Mouse (Mus musculus): ENCODE measurements at regions not wholly inside any gene's neighbourhood (a gene's known extent, or its start where the extent isn't known, plus 50 kb on each side); places are given as distances from the start of the nearest gene placed in this dataset.

DNA sequence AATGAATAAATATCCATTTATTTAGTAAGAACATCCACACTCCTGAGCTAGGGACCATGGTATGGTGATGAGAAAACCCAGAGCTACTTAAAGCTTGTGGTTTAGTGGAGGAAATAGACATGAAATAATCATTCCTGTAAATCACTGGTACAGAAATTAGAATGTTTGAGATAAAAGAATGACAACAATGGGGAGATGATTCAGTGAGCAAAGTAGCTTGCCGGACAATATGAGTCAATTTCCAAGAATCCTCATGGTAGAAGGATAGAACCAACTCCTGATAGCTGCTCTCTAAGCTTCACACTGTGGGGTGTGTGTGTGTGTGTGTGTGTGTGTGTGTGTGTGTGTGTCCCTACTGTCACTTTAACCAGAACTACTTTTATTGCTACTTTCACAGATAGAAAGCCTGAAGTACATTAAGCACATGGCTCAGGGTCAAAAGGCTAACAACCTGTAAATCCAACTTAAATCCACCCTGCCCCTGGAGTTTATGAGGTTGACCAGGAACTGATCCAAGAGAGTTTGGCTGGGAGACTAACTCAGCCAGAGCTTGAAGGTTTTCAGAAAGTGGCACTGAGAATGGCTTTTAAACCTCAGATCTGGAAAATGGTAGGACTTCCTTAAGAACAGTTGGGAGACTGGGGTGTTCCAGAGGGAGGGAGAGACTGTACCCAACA is 336.9 kb upstream of the Gcfc2 start:
- no peak for DNase-seq (ENCODE audit: low spot score in 2 of 2)

DNA sequence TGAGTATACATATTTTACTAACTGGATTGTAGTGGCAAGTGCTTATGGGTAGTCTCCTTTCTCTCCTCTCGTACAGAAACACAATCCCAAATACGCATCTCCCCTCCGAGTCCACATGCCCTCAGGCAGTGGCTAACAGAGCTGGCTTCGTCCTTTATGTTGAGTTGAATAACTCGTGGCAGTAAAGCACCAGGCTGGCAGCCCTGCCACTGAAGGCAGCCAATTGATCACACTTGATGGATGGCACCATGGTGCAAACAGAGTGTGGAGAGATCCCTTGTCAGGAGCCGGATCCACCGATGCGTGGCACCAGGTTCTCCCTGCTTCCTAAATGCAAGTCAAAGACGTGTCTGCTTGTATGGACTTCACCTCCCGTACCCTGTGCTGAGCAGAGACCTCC is 333.7 kb upstream of the Gcfc2 start:
- DNase-seq (ENCODE audit: low spot score in 2 of 2), result no peak

DNA sequence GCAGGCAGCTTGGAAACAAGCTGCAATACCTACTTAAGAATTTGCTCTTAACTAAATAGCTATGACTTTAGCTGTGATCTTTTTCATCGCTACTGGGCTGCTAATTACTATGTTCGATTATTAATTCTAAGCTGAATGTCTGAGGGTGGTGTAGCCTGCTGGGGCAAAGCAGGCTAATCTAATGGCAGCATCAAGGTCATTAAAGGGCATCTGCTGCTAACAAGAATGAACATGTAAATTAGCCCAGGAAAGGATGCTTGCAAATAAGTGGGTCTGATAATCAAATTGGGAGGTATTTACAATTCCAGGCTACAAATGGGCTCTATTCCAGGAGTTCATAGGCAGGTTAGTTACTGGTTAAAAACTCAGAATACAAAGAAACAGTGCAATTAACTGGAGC is 327.5 kb upstream of the Gcfc2 start:
- no peak for DNase-seq (ENCODE audit: low spot score in 2 of 2)

DNA sequence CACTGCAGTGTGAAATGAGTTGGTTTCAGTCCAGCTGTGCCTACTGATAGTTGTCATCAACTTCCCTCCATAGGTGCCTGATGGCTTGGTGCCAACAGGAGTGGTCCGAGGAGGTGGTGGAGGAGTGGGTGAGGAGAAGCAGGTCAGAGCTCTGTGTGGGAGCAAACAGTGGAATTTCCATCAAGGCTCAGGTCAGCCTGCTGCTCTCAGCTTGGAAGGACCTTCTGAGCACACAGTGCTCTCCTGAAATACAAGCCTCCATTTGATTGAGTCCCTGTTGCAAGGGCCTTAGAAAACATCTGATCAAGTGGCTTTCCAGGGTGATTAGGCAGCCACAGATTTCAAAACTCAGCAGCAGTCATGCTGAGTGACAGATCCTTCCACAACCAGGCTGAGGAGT is 314.8 kb upstream of the Gcfc2 start:
- DNase-seq (ENCODE audit: low spot score in 2 of 2), result no peak

DNA sequence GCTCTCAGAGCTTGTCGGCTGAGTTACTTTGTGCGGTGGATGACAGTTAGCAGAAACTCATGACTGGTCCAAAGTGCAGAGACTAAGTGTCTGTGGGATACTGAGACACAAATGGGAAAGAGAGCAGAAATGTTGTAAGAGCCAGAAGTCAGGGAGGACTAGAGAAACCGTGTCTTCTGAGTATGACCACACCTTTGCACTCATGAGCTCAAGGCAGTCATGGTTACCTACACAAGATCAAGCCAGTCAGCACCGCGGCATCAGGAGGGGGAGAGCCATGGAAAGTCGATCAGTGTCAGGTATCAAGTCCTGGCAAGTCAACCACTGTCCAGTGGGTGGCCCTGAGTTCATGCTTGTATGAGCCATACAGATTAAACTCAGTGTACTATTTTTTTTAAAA is 311.5 kb upstream of the Gcfc2 start:
- DNase-seq (ENCODE audit: low spot score in 2 of 2), result no peak

DNA sequence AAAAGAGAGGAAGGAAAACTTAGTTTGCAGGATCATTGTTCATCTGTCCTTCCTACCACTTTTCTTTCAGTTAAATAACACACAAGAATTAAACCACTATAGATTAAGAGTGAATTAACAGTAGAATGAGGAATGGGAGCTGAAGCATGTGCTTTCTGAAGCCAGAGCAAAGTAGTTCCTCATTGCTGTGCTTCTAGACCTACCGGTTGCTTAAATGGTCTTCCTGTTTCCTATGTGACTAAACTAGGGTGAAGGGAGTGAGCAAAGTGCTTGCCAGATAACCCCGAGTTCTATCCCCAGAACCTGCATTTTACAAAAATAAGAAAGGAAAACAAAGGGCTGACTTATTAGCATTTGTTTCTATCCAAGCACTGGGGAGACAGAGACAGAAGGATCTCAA is 305.5 kb upstream of the Gcfc2 start:
- no peak for DNase-seq (ENCODE audit: low spot score in 2 of 2)

DNA sequence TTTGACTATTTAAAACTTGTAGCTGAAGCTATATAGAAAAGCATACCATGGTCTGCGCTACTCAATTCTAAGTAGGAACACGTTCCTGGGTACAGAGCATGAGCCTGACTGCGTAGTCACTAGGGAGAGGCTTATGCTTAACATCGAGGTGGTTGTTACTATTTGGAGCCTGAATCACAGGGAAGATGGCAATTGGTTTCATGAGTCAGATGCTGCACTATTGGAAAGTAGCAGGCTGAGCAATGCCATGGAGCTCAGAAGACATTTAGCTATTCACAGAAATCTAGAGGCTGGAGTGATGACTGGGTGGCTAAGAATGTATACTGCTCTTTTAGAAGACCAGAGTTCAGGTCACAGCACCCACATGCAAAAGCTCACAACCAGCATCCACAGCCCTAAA is 302.4 kb upstream of the Gcfc2 start:
- DNase-seq (ENCODE audit: low spot score in 2 of 2), result no peak

DNA sequence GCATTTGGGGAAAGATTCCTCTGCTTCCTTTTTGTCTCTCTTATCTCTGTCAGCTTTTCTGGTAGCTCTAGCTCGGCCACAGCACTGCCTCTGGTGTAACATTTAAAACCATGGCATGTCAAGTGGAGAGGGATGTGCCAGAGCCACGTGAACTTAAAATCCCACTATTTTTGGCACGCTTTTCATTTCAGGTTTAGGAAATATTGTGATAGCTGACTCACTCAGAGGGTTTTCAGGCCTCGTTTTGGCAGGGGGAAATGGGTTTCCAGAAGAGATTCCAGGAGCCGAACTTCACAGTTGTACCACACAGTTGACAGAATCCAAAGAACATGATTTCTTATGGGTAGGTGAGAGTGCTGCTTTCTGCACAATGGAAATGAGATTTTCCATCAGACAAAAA is 300.8 kb upstream of the Gcfc2 start:
- DNase-seq (ENCODE audit: low spot score in 2 of 2), result peak in 1 of 2 experiments; percentile 30

DNA sequence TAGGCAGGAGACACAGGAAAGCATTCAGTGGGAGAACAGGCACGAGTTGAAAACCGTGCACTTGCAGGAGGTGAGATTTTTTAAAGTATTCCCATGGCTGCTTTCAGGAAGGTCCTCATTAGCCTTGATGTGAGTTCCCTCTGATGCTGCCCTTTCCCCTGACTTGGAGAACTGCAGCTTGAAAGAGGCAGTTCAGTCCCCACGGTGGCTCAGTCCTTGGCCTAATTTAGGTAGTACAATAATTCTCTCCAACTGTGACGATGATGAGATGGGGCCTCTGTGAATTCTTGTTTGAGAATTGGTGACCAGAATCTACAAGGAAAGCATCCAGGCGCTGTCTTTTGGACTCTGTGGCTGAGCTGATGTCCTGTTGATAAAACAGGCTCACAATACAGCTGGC is 298.5 kb upstream of the Gcfc2 start:
- no peak for DNase-seq (ENCODE audit: low spot score in 2 of 2)

DNA sequence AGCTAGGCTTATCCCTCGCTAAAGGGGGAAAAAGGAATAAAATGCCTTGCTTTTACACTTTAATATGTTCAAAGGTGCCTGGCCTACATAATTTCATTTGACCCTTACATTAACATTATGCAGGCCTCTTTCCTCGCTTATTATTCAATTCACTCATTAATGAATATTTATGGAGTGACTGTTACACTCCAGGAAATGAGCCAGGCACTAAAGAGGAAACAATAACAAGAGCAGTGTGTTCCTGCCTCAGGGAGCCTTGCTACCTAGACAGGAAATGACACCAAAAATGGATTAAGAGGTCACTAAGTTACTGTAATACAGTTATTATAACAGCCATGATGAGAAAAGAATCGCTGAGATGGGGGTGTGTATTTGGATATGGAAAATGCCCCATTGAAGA is 289.9 kb upstream of the Gcfc2 start:
- DNase-seq (ENCODE audit: low spot score in 2 of 2), result no peak

DNA sequence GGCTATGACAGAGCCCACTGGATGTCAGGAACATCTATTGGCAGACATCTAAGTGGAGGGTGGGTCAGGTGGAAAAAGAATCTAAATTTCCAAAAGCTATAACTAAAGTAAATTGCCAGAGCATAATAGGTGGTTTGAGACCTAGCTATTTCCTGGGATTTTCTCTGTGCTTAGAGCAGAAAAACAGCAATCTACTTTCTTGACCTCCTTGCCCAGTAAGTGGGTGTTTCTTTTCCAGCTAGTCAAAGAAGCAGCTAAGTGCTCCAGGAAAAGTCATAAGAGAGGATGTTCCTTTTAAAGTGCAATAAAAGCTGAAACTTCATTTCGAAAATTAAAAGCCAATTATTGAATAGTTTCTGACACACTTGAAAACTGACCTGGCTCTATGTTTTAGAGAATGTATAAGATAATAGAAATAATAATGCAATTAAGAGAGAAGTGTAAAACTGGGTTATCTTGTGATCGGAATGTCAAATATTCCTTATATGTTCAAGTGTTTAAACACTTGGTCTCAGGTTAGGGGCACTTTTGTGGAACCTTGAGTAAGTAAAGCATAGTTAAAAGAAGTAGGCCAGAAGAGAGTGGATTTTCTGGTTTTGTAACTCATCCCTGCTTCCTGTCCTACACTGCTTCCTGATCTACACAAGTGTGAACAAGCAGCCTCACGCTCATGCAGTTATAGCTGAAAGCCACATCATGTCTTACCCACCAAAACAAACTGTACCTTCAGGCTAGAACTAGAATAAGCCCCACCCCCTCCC is 275.7 kb upstream of the Gcfc2 start:
- no peak for DNase-seq (ENCODE audit: low spot score in 2 of 2)

DNA sequence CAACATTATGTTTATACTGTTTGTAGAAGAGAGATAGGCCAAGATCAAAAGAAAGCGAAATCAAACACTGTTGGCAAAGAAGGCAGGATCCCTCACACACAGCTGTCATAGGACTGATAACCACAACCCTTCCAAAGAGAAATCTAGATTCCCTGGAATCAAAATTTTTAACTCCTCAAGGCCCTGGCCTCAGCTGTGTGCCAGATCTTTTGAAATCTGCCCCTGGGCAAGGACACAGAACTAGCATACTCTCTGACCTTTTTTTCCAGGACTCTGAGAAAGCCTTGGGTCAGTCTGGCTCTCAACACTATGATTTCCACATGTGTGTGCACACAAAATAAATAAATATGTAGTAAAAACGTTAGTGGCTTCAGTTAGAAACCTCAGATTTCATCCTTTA is 271.6 kb upstream of the Gcfc2 start:
- no peak for DNase-seq (ENCODE audit: low spot score in 2 of 2)

DNA sequence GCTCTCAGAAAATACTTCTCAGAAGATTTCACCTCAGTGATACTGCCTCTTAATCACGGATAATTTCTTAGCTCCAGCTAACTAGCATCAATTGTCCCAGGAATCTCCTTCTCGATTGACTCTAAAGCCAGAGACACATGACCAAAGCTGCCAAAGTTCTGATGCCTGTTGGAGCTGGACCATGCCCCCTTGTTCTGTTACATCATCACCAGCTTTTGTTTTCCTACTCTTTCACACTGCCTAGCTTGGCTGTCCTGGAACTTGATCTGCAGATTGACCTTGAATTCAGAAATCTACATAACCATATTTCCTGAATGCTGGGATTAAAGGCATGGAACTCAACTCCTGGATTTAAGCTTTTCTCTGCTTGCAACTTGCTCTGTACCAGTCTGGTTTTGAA is 268.3 kb upstream of the Gcfc2 start:
- DNase-seq (ENCODE audit: low spot score in 2 of 2), result no peak

DNA sequence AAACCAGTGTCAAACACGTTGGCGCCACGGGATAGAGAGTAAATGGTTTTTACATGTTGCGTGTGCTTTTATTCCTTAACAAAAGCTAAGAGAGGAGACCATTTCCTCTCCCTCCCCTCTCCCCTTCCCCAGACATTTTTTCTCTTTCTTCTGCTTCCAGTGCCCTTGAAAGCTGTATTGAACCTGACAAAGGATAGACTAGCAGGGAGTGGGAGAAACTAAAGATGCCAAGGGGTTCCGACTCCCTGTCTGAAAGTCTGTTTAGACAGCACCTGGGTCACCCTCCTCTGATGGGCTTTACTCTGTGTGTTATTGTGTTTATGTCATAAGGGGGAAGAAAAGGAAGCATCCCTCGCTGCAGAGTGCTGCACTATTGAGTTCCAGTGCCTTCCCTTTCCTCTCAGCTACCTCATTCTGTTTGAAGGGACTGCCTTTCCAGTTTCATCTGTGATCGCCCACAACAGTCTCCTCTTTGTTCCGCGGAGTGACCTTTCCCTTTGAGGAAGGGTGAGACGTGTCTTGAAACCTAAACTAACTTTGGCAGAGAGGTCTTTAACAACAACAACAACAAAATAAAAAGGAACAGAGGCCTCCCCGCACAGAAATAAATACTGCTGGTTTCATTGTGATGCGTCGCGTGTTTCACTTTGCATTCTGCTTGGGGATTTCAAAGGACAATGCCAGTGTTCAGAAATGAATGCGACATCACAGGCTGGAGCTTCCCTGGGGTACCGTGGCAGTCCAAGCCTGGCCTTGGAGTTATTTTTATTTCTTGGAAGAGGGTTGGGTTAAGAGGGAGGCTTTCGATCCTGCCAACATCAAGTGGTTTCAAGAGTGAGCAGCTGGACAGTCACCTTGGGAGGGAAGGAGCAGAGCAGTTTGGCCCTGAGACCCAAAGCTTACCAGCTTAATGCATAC is 262.7 kb upstream of the Gcfc2 start:
- peak in 1 of 2 experiments; percentile 5 for DNase-seq (ENCODE audit: low spot score in 2 of 2)

DNA sequence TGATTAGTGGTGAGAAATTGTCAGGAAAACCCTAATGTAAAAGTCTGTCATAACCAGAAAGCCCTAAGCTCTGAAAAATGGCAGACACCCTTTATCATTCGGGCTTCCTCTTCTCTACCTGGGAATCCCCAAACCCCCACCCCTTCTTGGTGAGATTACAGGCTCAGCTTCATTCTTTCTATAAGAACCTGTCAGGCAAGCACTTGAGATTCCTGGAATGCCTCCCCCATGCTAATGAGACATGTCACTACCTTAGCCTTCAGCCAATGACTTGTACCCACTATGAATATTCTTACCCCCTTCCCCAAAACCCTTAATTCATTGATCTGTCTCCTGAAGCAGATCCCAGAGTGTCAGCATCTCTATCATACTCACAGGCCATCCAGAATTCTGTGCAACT is 254.5 kb upstream of the Gcfc2 start:
- DNase-seq (ENCODE audit: low spot score in 2 of 2), result no peak

DNA sequence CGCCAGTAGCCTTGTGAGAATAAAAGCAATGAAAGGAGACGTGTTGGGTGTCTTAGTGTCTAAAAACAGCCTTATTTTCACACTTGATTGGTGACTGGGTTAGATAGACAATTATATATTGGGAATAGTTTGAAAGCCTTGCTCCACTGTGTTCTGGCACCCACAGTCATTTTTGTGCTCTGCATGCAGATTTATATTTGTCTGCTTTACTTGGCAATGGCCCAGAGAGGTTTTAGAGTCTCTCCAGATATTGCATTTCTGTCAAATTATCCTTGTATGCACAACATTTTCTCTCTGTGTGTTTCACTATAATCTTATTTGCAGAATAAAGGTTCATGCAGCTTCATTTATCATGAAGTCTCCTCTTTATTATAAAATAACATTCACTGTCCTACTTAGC is 250.2 kb upstream of the Gcfc2 start:
- no peak for DNase-seq (ENCODE audit: low spot score in 2 of 2)

DNA sequence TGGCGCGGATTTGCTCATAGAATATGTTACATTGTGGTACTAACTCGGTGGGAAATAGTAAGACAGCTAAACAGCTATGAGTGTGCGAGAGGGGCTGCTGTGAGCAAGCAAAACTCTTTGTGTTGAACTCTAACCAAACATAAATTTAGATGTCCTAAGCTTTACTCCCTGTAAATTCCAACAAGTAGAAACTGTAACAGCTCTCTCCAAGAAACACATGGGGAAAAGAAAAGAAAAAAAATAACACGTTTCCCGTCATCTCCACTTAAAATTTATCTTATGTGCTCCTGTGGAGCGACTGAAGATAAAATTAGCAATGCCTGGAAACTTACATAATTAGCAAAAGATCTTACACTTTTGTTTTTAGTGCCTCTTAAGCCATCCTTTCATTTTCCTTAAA is 226.2 kb upstream of the Gcfc2 start:
- no peak for DNase-seq (ENCODE audit: low spot score in 2 of 2)

DNA sequence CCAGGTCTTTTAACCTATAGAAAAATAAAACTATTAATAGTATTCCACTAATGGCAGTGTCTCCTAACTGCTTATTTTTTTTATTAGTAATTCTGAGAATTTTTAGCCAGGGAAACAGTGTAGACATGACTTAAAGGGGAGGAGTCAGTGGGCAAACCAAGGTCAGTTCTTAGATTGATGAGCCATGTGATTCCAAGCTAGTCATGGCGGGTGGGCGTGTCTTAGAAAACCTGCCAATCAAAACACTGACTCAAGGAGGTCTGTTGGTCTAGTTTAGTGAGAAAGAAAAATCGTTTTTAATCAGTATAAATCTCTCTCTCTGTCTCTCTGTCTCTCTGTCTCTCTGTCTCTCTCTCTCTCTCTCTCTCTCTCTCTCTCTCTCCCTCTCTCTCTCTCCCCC is 225.3 kb upstream of the Gcfc2 start:
- DNase-seq (ENCODE audit: low spot score in 2 of 2), result no peak

DNA sequence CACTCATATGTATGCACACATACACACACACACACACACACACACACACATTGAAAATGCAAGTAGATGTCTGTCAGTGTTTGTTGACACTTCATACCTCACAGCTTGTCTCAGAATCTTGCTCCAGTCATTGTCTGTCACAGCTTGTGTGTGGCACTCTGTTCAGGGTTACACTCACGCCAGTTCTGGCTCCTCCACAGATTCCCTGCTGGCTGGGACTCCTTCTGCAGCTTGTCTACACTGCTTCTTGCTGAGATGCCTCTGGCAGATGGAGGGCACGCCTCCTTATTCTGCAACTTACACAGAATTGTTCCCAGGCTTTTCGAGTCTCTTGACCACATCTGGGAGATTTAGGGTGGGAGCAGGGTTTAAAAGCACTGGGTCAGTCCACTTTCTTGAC is 208.6 kb upstream of the Gcfc2 start:
- no peak for DNase-seq (ENCODE audit: low spot score in 2 of 2)

DNA sequence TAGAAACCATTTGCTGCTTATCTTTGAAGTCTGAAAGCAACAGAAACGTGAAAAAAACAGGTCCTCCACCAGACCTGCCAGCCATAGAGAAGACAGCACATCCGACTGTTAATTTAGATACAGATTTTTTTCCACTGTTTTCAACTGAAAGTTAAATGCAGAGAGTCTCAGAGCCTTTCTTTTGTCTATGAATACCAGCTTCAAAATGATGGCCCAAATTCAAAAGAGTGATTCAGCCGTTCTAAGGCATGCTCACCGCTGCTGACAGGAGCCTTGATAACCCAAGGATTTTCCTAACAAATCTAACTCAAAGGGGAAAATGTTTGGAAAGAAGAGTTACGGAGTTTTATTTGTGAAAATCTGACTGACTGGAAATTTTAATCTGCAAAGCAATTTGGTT is 207.1 kb upstream of the Gcfc2 start:
- no peak for DNase-seq (ENCODE audit: low spot score in 2 of 2)

DNA sequence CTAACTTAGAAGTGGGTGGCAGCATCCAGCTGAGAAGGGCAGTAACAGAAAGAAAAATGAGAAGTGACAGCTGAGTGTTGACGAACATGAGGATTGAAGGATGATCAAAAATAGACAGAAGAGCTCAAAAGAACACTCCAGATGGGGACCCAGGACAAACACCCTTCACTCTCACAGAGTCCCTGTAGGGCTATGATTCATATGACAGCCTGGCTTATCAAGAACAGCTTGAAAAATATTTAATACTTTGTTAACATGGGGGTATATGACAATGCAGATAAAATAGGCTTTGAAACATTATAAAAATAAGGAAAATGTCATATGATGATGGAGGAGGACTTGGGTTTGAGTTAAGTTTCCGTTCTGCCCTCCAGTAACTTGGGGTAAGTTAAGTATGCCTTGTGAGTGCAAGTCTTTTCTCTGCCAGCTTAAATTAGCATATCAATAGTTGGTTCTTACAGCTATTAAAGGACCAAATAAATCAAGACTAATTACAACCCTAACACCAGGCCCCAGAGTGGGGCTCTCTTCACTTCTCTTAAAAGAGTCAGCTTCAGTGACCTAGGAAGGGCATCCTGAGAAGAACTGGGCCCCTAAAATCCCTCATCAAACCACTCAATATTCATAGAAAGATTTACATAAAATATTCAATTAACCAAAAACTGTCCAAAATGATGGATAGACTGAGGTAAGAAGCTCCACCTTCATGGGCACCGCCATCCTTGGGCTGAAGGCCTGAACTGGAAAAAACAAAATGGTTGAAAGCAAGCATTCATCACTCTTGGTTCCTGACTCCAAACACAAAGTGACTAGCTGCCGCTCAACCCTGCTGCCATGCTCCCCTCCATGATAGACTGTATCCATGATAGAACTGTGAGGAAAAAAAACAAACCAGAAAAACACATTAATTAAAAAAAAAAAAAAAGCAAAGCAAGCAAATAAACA is 198.6 kb upstream of the Gcfc2 start:
- no peak for DNase-seq (ENCODE audit: low spot score in 2 of 2)

DNA sequence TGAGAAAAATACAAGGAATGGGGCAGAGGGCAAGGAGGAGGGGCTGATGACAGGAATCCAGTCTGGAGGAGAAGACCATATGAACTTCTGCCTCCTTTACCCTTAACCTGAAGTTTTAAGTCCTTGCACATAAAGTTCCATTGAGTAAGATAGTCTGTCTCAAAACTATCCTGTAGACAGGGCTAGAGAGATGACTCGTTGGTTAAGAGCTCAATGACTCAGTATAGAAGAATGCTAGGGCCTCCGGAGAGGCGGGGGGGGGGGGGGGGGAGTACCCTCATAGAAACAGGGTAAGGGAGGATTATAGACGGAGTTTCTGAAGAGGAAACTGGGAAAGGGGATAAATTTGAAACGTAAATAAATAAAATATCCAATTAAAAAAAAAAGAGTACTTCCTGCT is 191.8 kb upstream of the Gcfc2 start:
- DNase-seq (ENCODE audit: low spot score in 2 of 2), result no peak
